Mouse (Mus musculus) CH12F3 (cell line): ENCODE measurements around the gene Runx3.

ENCODE experiments used
- in situ Hi-C: fragments of 300-500 bp; cut with MboI; formaldehyde crosslinking; loops from 2 replicates; pipeline ENCODE4 v1.14.3; 2020; ENCODE audit warnings: low sequenced_read_pairs

Gene Runx3

DNA sequence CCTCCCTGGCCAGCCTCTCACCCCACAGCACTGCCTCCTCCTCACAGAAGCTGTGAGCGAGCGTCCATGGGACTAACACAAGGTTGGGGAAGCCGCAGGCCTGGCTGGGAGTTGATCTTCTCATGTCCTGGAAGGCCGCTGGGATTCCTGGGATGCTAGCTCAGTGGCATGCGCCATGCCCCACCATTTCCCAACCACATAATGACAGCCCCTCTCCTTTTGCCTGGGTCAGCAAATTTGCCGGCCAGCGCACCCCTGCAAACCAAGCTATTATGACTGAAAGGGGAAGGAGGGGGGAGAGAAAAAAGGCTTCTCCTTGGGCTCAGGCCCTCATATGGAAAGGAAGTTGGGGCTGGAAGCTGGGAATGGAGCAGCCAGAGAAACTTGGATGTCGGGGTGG, 6.8 kb upstream of the Runx3 start:
- in situ Hi-C loops, result no loop called here

- in situ Hi-C loops, result no loop called here
These were observed 6.2 kb upstream of the Runx3 start for GRCm38 (mm10) chr4:135114301-135114700.

- in situ Hi-C loops, result no loop called here
These were observed 4.9 kb upstream of the Runx3 start for GRCm38 (mm10) chr4:135115426-135116170.

DNA sequence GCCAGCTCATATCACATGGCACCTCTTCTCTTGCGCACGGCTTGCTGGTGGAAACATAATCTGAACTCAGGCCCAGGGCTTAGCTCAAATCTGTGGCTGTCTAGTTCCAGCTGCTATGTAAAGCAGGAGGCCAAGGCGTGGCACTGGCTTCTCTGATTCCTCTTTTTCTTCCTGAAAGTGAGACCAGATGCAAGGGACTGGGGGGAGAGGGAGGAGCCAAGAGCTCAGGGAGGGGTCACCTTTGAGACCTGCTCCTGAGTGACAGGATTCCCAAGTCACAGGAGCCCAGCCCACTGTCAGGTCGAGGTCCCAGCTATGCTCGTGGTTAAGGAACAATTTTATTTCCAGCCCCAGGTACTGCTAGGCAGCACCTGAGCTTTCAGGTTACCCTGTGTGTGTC, 4.1 kb upstream of the Runx3 start:
- in situ Hi-C loops, result no loop called here

DNA sequence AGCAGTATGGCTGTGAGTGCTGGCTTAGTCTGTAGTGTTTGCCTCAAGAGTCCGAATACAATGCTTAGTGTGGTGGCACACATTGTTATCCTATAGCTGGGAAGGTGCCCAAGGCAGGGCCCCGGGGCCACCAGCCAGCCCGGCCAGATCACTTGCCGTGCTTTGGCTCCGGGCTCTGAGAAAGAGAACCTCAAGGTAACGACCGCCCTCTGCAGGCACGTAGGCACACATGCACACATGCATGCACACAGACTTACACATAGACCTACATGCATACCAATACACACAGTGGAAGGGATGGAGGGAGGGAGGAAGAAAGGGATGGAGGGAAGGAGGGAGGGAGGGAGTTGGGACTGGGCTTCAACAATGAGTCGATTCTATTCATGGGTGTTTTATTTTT, 2.6 kb upstream of the Runx3 start:
- in situ Hi-C loops, result no loop called here

DNA sequence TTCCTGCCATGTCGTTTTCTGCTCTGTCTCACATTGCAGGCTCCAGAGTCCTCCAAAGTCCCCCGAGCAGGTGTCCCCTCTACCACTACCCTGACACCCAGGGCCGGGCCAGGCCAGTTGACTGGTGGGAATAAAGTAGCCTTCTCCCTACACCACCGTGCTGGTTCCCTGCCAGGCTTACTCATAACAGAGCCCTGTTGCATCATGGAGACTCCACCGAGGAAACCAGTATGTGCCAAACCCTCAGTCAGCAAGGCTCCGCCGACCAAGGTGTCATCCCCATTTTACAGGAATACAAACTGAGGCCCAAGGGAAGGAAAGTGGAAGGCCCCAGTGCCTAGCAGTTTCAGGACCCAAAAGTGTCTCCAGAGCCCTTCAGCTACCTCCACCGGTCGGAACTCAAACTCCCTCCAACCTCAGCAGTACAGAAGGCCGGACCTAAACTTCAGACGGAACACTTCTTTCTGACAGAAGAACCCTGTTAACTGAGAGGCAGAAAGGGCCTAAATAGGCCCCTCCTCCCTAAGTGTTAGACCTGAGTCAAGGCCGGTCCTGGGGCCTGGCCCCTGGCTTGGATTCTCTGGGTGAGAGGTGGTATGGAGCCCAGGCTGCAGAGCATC, 1.5 kb upstream of the Runx3 start:
- in situ Hi-C loops, result no loop called here

DNA sequence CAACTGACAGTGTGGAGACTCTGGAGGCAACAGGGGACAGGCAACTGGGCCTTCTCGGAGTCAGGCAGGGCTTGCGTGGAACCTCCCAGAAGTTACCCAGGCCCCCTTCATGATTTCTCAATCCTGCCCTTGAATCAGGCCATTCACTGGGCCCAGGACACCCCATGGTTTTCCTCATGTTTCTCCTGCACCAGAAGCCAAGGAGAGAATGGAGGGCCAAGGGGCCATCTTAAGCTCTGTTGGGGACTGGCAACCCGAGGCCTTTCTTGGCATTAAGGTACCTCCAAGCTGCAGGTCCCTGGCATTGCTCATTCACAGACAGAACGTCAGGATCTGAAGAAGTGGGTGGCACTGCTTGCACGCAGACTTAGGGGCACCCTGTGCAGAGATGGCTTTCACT, 3.3 kb downstream of the Runx3 start:
- in situ Hi-C loops, result no loop called here

DNA sequence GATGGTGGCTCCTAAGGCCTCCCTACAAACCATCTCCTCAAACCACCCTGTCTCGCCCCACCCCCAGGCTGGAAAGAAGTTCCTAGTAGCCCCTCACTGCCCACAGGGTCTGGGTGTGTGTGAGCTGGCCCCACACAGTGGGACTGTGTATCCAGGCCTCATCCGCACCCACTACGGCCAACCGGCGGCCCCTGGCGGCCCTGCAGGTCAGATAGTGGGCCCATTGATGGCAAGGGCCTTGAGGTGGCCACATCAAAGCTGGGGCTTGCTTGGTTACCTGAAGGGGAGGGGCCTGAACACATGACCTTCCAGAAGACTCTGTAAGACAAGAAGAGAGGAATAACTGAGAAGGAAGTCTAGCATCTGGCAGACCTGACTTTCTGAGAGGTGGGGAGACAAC, 4.3 kb downstream of the Runx3 start:
- in situ Hi-C loops, result no loop called here

DNA sequence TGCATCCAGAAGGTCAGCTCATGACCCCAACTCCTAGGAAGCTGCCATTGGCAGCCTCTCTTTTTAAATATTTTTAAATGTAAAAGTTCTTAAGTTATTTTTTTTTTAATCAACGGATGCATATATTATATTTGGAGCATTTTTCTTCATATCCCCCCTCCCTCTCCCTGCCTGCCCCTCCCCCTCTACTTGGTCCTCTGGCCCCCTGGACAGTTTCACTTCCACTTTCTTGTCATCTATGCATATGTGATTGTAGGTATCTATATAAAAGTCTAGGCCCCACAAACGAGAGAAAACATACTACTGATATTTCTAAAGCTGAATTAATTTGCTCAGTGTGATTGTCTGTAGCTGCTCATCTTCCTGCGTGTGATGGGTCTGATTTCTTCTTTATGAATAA, 4.7 kb downstream of the Runx3 start:
- in situ Hi-C loops, result no loop called here

DNA sequence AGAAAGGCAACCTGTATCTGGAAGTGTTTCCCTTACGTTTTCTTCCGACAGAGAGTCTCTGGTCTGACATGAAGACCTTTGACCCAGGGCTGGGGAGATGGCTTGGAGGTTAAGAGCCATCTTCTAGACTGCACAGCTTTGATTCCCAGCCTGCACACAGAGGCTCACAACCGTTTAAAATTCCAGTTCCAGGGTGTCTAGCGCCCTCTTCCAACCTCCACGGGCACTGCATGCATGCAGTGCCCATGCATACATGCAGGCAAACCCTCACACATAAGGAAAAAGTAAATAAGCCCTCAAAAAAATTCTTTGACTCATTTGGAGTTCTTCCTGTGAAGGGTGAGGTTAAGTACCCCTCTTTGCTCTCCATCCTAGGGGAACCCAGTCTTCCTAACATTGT, 5.9 kb downstream of the Runx3 start:
- in situ Hi-C loops, result no loop called here

- in situ Hi-C loops, result no loop called here
These were observed 8.5 kb downstream of the Runx3 start for GRCm38 (mm10) chr4:135128841-135129520.

GRCm38 (mm10) chr4:135130156-135130555, 9.7 kb downstream of the Runx3 start:
- in situ Hi-C loops, result no loop called here

- in situ Hi-C loops, result no loop called here
These were observed 10.7 kb downstream of the Runx3 start for GRCm38 (mm10) chr4:135131145-135131544.

DNA sequence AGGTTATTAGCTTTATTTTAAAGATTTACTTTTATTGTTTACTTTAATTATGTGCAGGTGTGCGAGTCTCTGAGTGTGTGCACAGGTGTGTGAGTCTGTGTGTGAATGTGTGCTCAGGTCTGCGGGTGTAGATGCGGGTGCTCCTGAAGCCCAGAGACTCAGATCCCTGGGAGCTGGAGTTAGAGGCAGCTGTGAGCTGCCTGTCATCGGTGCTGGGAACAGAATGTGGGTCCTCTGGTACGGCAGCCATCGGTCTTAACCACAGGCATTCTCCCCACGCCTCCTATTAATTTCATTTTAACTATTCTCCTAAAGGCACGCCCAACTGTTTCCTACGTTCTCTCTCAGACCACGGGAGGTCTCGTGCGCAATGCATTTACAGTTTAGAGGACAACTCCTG, 12.3 kb downstream of the Runx3 start:
- in situ Hi-C loops, result no loop called here

DNA sequence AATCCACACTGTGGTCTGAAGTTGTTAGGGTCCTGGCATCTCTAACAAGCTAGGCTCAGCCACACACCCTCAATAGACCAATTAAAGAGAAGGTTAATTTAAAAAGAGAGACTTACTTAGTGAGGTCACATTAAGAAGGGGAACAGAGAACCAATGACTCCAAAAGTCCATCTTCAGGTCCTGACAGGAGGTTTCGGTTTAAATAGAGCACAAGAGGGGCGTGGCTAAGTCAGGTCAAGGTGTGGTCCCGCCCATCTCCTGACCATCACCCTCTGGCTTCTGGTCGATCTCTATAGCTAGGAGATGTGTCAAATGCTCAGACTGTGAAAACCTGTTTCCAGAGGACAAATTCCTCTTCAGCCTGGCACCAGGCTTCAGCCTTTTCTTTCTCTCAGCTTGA, 13.3 kb downstream of the Runx3 start:
- in situ Hi-C loops, result no loop called here

GRCm38 (mm10) chr4:135135331-135135730, 14.9 kb downstream of the Runx3 start:
- in situ Hi-C loops, result no loop called here

DNA sequence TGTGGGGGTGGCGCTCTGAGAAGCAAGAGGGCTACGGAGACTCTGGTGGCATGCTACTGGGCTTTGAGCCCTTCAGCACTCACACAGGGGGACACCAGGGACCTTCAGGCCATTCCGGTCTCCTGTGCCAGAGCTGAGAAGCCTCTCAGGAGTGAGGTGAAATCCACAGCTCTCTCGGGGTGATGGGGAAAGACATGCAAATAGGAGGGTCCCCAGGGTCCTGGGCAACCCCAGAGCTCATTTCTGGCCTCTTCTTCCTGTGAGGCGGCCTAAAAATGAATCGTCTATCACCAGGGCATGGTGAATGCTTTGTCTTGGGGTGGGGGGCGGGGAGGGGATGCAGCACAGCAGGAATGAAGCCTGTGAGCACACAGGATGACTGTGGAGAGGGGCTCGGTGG, 15.8 kb downstream of the Runx3 start:
- in situ Hi-C loops, result no loop called here

GRCm38 (mm10) chr4:135136612-135137011, 16.2 kb downstream of the Runx3 start:
- in situ Hi-C loops, result no loop called here

DNA sequence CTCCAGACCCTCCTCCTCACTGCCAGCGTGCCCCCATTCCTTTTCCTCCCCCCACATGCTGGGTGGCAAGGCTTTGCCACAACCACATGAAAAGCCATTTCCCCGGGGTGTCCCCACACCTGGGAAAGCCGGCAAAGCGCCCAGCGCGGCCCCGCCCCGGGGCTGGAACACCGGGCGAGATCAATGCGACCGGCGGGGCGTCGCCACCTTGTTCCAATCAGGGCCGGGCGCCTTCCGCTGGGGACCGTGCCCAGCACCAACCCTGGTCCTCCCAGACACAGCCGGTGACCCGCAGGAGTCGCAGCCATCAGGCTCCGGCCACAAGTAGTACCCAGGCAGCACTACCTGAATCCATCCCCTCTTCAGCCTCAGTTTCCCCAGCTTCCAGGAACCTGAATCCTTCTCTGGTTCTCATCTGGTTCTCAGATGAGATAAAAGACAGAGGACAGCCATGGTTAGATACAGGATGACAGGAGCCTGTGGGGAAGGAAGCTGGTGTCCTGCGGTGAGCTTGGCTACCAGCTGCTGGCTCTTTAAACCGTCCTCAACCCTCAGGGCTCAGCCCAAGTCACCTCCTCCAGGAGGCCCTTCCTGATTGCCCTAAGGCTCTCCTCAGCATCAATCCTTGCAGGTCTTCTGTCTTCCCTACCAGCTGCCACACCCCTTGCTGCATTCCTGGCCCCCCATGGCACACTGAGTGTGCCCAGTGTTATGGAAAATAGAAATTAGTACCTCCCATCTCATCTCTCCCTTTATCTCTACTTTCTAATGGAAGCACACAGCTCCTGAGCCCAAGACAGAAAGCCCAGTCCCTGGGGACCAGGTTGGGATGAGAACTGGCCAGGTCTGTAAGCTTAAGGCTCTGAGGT, 20.4 kb downstream of the Runx3 start:
- in situ Hi-C loops, result no loop called here

- in situ Hi-C loops, result no loop called here
These were observed 21.3 kb downstream of the Runx3 start for GRCm38 (mm10) chr4:135141720-135142119.

DNA sequence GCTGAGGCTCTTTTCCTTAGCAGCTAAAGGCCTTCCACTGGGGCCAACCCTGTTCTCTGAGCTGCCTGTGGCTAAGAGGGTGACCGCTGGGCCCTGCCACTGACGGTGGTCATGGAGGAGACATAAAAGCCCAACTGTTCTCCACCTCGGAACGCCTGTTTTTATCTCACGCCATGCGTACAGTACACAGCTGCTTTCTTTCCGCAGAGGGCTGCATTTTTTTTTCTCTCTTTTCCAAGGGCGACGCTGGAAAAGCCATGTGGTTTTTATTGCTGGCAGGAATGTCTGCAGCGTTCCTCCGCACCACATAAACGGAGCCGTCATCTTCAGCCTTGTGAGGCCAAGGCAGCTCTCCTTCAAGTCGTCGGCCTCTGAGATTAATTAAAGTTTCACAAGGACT, 26.3 kb downstream of the Runx3 start:
- in situ Hi-C loops, result no loop called here
